Mouse (Mus musculus): ENCODE measurements at regions not wholly inside any gene's neighbourhood (a gene's known extent, or its start where the extent isn't known, plus 50 kb on each side); places are given as distances from the start of the nearest gene placed in this dataset.

- 64% methylated on average over 1 of the region's 1 CpGs for WGBS
- Histone ChIP-seq H3K27me3 (no peaks in the 10 kb centered on the region), H3K4me2 (replicated peaks) (no peak overlapping the region), H3K4me1 (peaks cover 10% of the 10 kb centered on the region), H3K36me3 (no peaks in the 10 kb centered on the region), H3K4me3 (no peak overlapping the region), H3K9ac (no peak overlapping the region), H3K27ac (no peak overlapping the region), H3K9me3 (peaks cover 4% of the 10 kb centered on the region; the same call in 1 of the 2 replicates)
- ATAC-seq (ENCODE audit: low FRiP score, low read depth) = no peak
Measured at GRCm38 (mm10) chr17:4742314-4742713, 251.8 kb upstream of the Arid1b start.

GRCm38 (mm10) chr17:4762956-4763355 is 231.2 kb upstream of the Arid1b start:
- Histone ChIP-seq H3K27ac (no peak overlapping the region), H3K4me2 (replicated peaks) (no peak overlapping the region), H3K9ac (no peak overlapping the region), H3K4me3 (no peak overlapping the region), H3K4me1 (no peaks in the 10 kb centered on the region), H3K36me3 (no peaks in the 10 kb centered on the region), H3K27me3 (no peaks in the 10 kb centered on the region), H3K9me3 (no peaks in the 10 kb centered on the region)
- WGBS = 88% methylated on average over 6 of the region's 6 CpGs
- ATAC-seq (ENCODE audit: low FRiP score, low read depth) = no peak

GRCm38 (mm10) chr17:4765723-4766122 is 228.4 kb upstream of the Arid1b start:
- 73% methylated on average over 5 of the region's 5 CpGs for WGBS
- no peaks in the 10 kb centered on the region for H3K36me3 ChIP-seq
- H3K4me2 ChIP-seq (replicated peaks) = no peak overlapping the region
- H3K27ac ChIP-seq = no peak overlapping the region
- no peak overlapping the region for H3K9ac ChIP-seq
- H3K9me3 ChIP-seq = no peaks in the 10 kb centered on the region
- 0 out of 2 replicates have a peak, but pooled peaks cover 8% of the 10 kb centered on the region for H3K4me1 ChIP-seq
- ATAC-seq (ENCODE audit: low FRiP score, low read depth) = no peak
- no peak overlapping the region for H3K4me3 ChIP-seq
- H3K27me3 ChIP-seq = no peaks in the 10 kb centered on the region

GRCm38 (mm10) chr17:4767947-4768522 is 226.1 kb upstream of the Arid1b start:
- Histone ChIP-seq H3K27me3 (no peaks in the 10 kb centered on the region), H3K9ac (no peak overlapping the region), H3K4me2 (replicated peaks) (no peak overlapping the region), H3K27ac (no peak overlapping the region), H3K4me1 (0 out of 2 replicates have a peak, but pooled peaks cover 8% of the 10 kb centered on the region), H3K9me3 (no peaks in the 10 kb centered on the region), H3K4me3 (no peak overlapping the region), H3K36me3 (no peaks in the 10 kb centered on the region)
- ATAC-seq (ENCODE audit: low FRiP score, low read depth) = no peak
- 90% methylated on average over 5 of the region's 5 CpGs for WGBS

- no peak overlapping the region; the same call in 1 of the 2 replicates for H3K27ac ChIP-seq
- H3K36me3 ChIP-seq = no peaks in the 10 kb centered on the region
- H3K9ac ChIP-seq = no peak overlapping the region
- H3K27me3 ChIP-seq = no peaks in the 10 kb centered on the region
- WGBS = 72% methylated on average over 4 of the region's 4 CpGs
- no peak for ATAC-seq (ENCODE audit: low FRiP score, low read depth)
- H3K4me1 ChIP-seq = 0 out of 2 replicates have a peak, but pooled peaks cover 8% of the 10 kb centered on the region
- no peak overlapping the region for H3K4me3 ChIP-seq
- H3K9me3 ChIP-seq = no peaks in the 10 kb centered on the region
- H3K4me2 ChIP-seq (replicated peaks) = no peak overlapping the region
Measured at GRCm38 (mm10) chr17:4769284-4769683, 224.8 kb upstream of the Arid1b start.

GRCm38 (mm10) chr17:4770052-4770451 is 224.1 kb upstream of the Arid1b start:
- Histone ChIP-seq H3K4me2 (replicated peaks) (no peak overlapping the region), H3K27me3 (no peaks in the 10 kb centered on the region), H3K4me1 (0 out of 2 replicates have a peak, but pooled peaks cover 8% of the 10 kb centered on the region), H3K4me3 (no peak overlapping the region), H3K27ac (no peak overlapping the region), H3K36me3 (no peaks in the 10 kb centered on the region), H3K9ac (no peak overlapping the region), H3K9me3 (no peaks in the 10 kb centered on the region)
- ATAC-seq (ENCODE audit: low FRiP score, low read depth) = no peak
- 78% methylated on average over 3 of the region's 3 CpGs for WGBS

GRCm38 (mm10) chr17:4778161-4778560 is 216.0 kb upstream of the Arid1b start:
- Histone ChIP-seq H3K36me3 (no peaks in the 10 kb centered on the region), H3K9me3 (no peaks in the 10 kb centered on the region), H3K27ac (no peak overlapping the region), H3K27me3 (no peaks in the 10 kb centered on the region), H3K4me2 (replicated peaks) (0 out of 2 replicates have a peak overlapping the region, but pooled peaks have one; percentile 21), H3K4me3 (no peak overlapping the region), H3K9ac (no peak overlapping the region), H3K4me1 (no peaks in the 10 kb centered on the region)
- ATAC-seq (ENCODE audit: low FRiP score, low read depth) = no peak
- WGBS = 2% methylated on average over 14 of the region's 14 CpGs

GRCm38 (mm10) chr17:4779017-4779416 is 215.1 kb upstream of the Arid1b start:
- 88% methylated on average over 10 of the region's 10 CpGs for WGBS
- no peak overlapping the region for H3K4me3 ChIP-seq
- no peaks in the 10 kb centered on the region for H3K36me3 ChIP-seq
- no peak for ATAC-seq (ENCODE audit: low FRiP score, low read depth)
- H3K9ac ChIP-seq = no peak overlapping the region
- H3K4me2 ChIP-seq (replicated peaks) = no peak overlapping the region
- no peaks in the 10 kb centered on the region for H3K4me1 ChIP-seq
- no peaks in the 10 kb centered on the region for H3K27me3 ChIP-seq
- no peaks in the 10 kb centered on the region for H3K9me3 ChIP-seq
- H3K27ac ChIP-seq = no peak overlapping the region

- Histone ChIP-seq H3K27me3 (no peaks in the 10 kb centered on the region), H3K4me3 (no peak overlapping the region), H3K4me1 (no peaks in the 10 kb centered on the region), H3K4me2 (replicated peaks) (no peak overlapping the region), H3K9me3 (no peaks in the 10 kb centered on the region), H3K27ac (no peak overlapping the region), H3K36me3 (no peaks in the 10 kb centered on the region), H3K9ac (no peak overlapping the region)
- ATAC-seq (ENCODE audit: low FRiP score, low read depth) = no peak
- 78% methylated on average over 3 of the region's 3 CpGs for WGBS
Measured at GRCm38 (mm10) chr17:4781586-4781985, 212.5 kb upstream of the Arid1b start.

- H3K9me3 ChIP-seq = no peaks in the 10 kb centered on the region
- no peaks in the 10 kb centered on the region for H3K36me3 ChIP-seq
- no peak overlapping the region for H3K9ac ChIP-seq
- ATAC-seq (ENCODE audit: low FRiP score, low read depth) = no peak
- H3K4me1 ChIP-seq = no peaks in the 10 kb centered on the region
- H3K4me2 ChIP-seq (replicated peaks) = no peak overlapping the region
- H3K27ac ChIP-seq = no peak overlapping the region
- WGBS = 66% methylated on average over 5 of the region's 5 CpGs
- no peak overlapping the region for H3K4me3 ChIP-seq
- H3K27me3 ChIP-seq = no peaks in the 10 kb centered on the region
Measured at GRCm38 (mm10) chr17:4784296-4784695, 209.8 kb upstream of the Arid1b start.

GRCm38 (mm10) chr17:4785281-4785839 is 208.8 kb upstream of the Arid1b start:
- Histone ChIP-seq H3K27ac (no peak overlapping the region), H3K9ac (no peak overlapping the region), H3K4me2 (replicated peaks) (no peak overlapping the region), H3K27me3 (no peaks in the 10 kb centered on the region), H3K4me1 (no peaks in the 10 kb centered on the region), H3K36me3 (no peaks in the 10 kb centered on the region), H3K9me3 (no peaks in the 10 kb centered on the region), H3K4me3 (no peak overlapping the region)
- no peak for ATAC-seq (ENCODE audit: low FRiP score, low read depth)
- WGBS = 50% methylated on average over 6 of the region's 6 CpGs

- ATAC-seq (ENCODE audit: low FRiP score, low read depth) = no peak
- Histone ChIP-seq H3K9me3 (no peaks in the 10 kb centered on the region), H3K27me3 (no peaks in the 10 kb centered on the region), H3K4me3 (no peak overlapping the region), H3K27ac (no peak overlapping the region), H3K4me1 (no peaks in the 10 kb centered on the region), H3K4me2 (replicated peaks) (no peak overlapping the region), H3K36me3 (no peaks in the 10 kb centered on the region), H3K9ac (no peak overlapping the region)
Measured at GRCm38 (mm10) chr17:4786524-4786923, 207.6 kb upstream of the Arid1b start.

GRCm38 (mm10) chr17:4791873-4792272 is 202.3 kb upstream of the Arid1b start:
- ATAC-seq (ENCODE audit: low FRiP score, low read depth) = no peak
- WGBS = 77% methylated on average over 10 of the region's 10 CpGs

More at GRCm38 (mm10) chr17:4791873-4792272, 202.3 kb upstream of the Arid1b start:
- Histone ChIP-seq H3K36me3 (no peaks in the 10 kb centered on the region), H3K4me1 (no peaks in the 10 kb centered on the region), H3K4me2 (replicated peaks) (no peak overlapping the region), H3K9me3 (no peaks in the 10 kb centered on the region), H3K9ac (no peak overlapping the region), H3K4me3 (no peak overlapping the region), H3K27me3 (no peaks in the 10 kb centered on the region), H3K27ac (no peak overlapping the region)

Measured in limb, embryonic 13.5 days (tissue).